Mouse (Mus musculus) ES-Bruce4 (cell line): Measurements from ENCODE around the gene Brsk1. TPM values are rescaled to one million over a fixed set of nuclear protein-coding genes. Genes with fewer than 3 reads are reported as not detected.
A peak's percentile ranks its signal among the peaks of the same experiment; 100 is the strongest.

Experiments used
- H3K27ac ChIP-seq: 2 replicates; pipeline ENCODE4 v1.5.1; 2012; ENCODE audit warnings: low read length, inconsistent platforms; ENCODE audit not compliant: insufficient read depth
- H3K27me3 ChIP-seq: 2 replicates; pipeline ENCODE4 v1.6.1; 2012; ENCODE audit warnings: mild to moderate bottlenecking, low read length, inconsistent platforms; ENCODE audit not compliant: control insufficient read depth, poor library complexity, insufficient read depth, severe bottlenecking
- H3K36me3 ChIP-seq: 2 replicates; pipeline ENCODE4 v1.6.1; 2012; ENCODE audit warnings: inconsistent platforms, mild to moderate bottlenecking, low read length, moderate library complexity; ENCODE audit not compliant: control insufficient read depth, poor library complexity, insufficient read depth, severe bottlenecking
- H3K4me1 ChIP-seq: one replicate; pipeline ENCODE4 v1.8.1; 2011; ENCODE audit warnings: low read length; ENCODE audit not compliant: control insufficient read depth, insufficient read depth
- H3K4me3 ChIP-seq: 2 replicates; pipeline ENCODE4 v1.5.1; 2011; ENCODE audit warnings: low read depth, mild to moderate bottlenecking, low read length
- H3K9ac ChIP-seq: 2 replicates; pipeline ENCODE4 v1.6.1; 2012; ENCODE audit warnings: low read depth, mild to moderate bottlenecking, inconsistent platforms; ENCODE audit not compliant: poor library complexity, severe bottlenecking
- H3K9me3 ChIP-seq: replicated peaks from 2 replicates; pipeline ENCODE4 v1.6.1; 2012; ENCODE audit warnings: mild to moderate bottlenecking, low read length, inconsistent platforms; ENCODE audit not compliant: control insufficient read depth, poor library complexity, insufficient read depth, severe bottlenecking
- CTCF ChIP-seq: IDR thresholded peaks from one replicate; pipeline ENCODE4 v1.8.1; 2011; ENCODE audit warnings: low read depth, low read length
- EP300 ChIP-seq: IDR thresholded peaks from 2 replicates; pipeline ENCODE4 v1.6.1; 2011; ENCODE audit warnings: low read depth, low read length; ENCODE audit not compliant: insufficient read depth
- POLR2A ChIP-seq: IDR thresholded peaks from one replicate; pipeline ENCODE4 v1.8.1; 2011; ENCODE audit warnings: low read length; ENCODE audit not compliant: insufficient read depth
- polyA plus RNA-seq: library from polyadenylated mRNA; stranded (reverse); fragments of >200 nt; gene quantifications from 2 replicates; pipeline ENCODE4 v1.2.4, GENCODE M21; 2011; ENCODE audit warnings: low read depth; ENCODE audit not compliant: missing spikeins, insufficient read depth, insufficient read length

Brsk1 gene
- polyA plus RNA-seq, 1 experiment = 10.9 TPM

DNA sequence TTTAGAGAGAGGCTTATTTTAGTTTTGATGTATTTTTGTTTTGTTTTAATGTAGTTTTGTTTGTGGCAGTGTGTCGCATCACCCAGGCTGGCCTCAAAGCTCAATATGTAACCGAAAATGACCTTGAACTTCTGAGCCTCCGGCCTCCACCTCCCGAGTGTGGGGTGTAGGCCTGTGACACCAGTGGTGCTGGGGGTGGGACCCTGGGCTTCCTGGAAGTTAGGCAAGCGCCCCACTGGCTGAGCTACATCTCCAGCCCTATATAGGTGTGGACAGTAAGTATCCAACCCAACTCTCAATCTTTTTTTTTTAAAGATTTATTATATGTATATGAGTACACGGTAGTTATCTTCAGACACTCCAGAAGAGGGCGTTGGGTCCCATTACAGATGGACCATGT, 12.8 kb downstream of the Brsk1 start:
- H3K27ac ChIP-seq = peak overlapping the region; percentile 74
- no peaks in the 10 kb centered on the region for H3K27me3 ChIP-seq
- H3K9me3 ChIP-seq = no peaks in the 10 kb centered on the region
- no peaks in the 10 kb centered on the region; the same call in 1 of the 2 replicates for H3K36me3 ChIP-seq
- H3K4me3 ChIP-seq = no peak overlapping the region
- H3K4me1 ChIP-seq = peaks cover 2% of the 10 kb centered on the region
- no peak for TF ChIP-seq EP300
- no peak for TF ChIP-seq CTCF
- TF ChIP-seq POLR2A = no peak
- no peak overlapping the region for H3K9ac ChIP-seq

DNA sequence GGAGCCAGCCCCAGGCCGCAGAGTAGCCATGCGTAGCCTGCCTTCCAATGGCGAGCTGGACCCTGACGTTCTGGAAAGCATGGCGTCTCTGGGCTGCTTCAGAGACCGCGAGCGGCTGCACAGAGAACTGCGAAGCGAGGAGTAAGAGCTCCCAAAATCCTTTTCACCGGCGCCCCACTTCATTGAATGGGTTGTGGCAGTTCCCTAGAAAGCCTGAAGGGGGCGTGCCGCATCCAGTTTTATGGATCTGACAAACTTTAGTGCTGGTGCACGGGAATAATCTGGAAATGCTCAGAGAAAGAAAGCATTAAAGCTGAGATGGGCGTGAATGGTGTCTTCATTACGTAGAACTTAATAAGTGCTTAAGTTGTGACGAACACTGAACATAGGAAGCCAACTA, 14.7 kb downstream of the Brsk1 start:
- H3K9ac ChIP-seq = peak overlapping the region; percentile 82
- H3K4me3 ChIP-seq = peak overlapping the region; percentile 81
- H3K27me3 ChIP-seq = no peaks in the 10 kb centered on the region
- peaks cover 2% of the 10 kb centered on the region for H3K4me1 ChIP-seq
- H3K9me3 ChIP-seq = no peaks in the 10 kb centered on the region
- H3K36me3 ChIP-seq = peaks cover 5% of the 10 kb centered on the region
- TF ChIP-seq POLR2A (no peak), CTCF (peak; percentile 46)
- peak overlapping the region; percentile 38 for H3K27ac ChIP-seq

DNA sequence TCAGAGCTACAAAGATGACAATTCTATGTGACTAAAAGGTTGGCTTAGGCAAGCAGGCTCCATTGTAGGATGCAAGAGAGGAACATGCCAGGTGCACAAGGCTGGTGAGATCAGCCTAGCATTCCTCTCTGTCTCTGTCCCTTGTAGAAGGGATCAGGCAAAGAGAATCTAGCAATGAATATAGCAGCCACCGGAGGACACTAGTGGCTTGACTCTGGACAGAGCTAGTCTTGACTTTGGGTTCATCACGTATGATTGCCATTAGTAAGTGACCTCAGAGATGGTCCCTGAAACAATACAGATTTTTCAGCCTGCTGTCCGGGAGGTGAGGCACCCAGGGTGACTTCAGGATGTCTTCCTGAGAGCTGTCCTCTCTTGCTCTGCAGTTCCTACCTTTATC, 22.2 kb downstream of the Brsk1 start:
- H3K9me3 ChIP-seq = no peaks in the 10 kb centered on the region
- no peaks in the 10 kb centered on the region for H3K27me3 ChIP-seq
- peaks cover 14% of the 10 kb centered on the region for H3K36me3 ChIP-seq
- no peak for TF ChIP-seq POLR2A
- H3K4me1 ChIP-seq = no peaks in the 10 kb centered on the region
- H3K27ac ChIP-seq = no peak overlapping the region
- no peak overlapping the region for H3K9ac ChIP-seq
- H3K4me3 ChIP-seq = no peak overlapping the region

DNA sequence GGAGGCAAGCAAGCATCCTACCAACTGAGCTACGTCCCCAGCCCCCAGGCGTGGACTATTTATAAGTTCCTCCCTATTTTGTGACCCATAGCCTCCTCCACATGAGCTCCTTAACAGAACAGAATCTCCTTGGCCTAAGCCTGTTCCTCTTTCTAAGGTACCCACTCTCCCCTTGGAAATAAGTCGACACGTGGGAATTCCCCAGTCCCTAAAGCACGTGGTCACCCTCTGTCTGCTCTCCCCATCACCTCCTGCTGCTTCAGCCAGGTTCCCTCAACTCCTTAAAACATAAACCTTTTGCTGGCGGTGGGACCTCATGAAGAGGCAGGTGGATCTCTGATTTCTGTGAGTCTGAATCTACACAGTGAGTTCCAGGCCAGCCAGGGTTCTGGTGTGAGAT, 26.6 kb downstream of the Brsk1 start:
- Histone ChIP-seq H3K27ac (no peak overlapping the region), H3K9me3 (no peaks in the 10 kb centered on the region), H3K36me3 (peaks cover 3% of the 10 kb centered on the region; the same call in 1 of the 2 replicates), H3K27me3 (no peaks in the 10 kb centered on the region), H3K4me1 (no peaks in the 10 kb centered on the region), H3K9ac (no peak overlapping the region), H3K4me3 (no peak overlapping the region)
- TF ChIP-seq EP300 (no peak), CTCF (no peak), POLR2A (no peak)

DNA sequence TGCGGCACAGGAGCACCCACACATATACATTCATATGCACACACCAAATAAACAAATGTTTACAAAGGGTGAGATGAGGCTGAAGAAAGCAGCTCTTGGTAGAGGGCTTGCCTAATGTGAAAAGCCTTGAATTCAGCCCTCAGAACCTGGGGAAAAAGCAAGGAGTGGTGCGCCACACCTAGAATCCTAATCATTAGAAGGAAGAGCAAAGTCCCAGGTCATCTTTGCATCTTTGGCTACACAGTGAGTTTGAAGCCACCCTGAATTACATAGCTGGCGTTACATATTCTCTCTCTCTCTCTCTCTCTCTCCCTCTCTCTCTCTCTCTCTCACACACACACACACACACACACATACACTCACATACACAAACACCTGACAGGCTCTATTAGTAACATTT, 28.9 kb downstream of the Brsk1 start:
- TF ChIP-seq EP300 (no peak), CTCF (no peak), POLR2A (no peak)
- Histone ChIP-seq H3K4me3 (no peak overlapping the region), H3K36me3 (peaks cover under 1% of the 10 kb centered on the region; the same call in 1 of the 2 replicates), H3K27me3 (no peaks in the 10 kb centered on the region), H3K9me3 (no peaks in the 10 kb centered on the region), H3K27ac (no peak overlapping the region), H3K9ac (no peak overlapping the region), H3K4me1 (no peaks in the 10 kb centered on the region)

DNA sequence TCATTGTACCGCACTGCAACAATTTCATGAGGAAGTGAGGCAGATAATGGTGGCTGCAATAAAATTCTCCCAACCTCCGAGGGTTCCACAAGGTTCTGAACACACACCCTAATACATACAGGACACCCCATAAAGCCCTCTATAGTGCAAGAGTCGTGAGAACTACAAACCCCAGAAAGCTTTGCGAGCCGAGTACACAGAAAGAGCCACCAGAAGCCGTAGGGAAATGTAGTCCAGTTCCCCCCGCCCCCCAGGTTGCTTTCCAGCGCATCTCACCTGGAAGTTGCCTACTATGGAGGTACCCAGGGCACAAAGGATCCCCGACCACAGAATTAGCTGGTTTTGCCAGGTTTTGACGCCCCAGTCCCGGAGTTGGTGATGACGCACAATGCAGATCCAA, 33.1 kb downstream of the Brsk1 start:
- H3K9ac ChIP-seq = no peak overlapping the region
- no peaks in the 10 kb centered on the region for H3K27me3 ChIP-seq
- H3K9me3 ChIP-seq = no peaks in the 10 kb centered on the region
- no peaks in the 10 kb centered on the region for H3K36me3 ChIP-seq
- H3K4me1 ChIP-seq = no peaks in the 10 kb centered on the region
- TF ChIP-seq POLR2A (no peak), CTCF (no peak), EP300 (no peak)
- H3K27ac ChIP-seq = no peak overlapping the region
- H3K4me3 ChIP-seq = no peak overlapping the region

DNA sequence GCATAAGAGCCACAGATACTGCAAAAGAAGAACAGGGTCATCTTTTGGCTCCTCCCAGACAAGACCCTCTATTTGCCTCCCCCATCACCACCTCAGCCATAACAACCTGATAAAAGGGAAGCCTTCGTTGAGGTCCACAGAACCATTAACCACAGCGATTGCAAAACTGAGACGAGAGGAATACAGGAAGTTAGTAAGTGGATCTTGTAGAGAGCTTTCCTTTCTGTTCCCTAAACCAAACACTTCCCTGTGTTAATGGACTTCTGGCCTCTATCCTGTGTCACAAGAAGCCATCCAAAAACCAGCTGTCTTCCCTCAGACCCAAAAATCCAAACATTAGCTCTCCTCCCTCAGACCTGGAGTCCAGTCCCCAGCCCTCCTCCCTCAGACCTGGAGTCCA, 34.0 kb downstream of the Brsk1 start:
- no peak for TF ChIP-seq EP300
- TF ChIP-seq POLR2A = no peak
- TF ChIP-seq CTCF = no peak
- Histone ChIP-seq H3K9ac (no peak overlapping the region), H3K27ac (no peak overlapping the region), H3K4me1 (no peaks in the 10 kb centered on the region), H3K27me3 (no peaks in the 10 kb centered on the region), H3K9me3 (no peaks in the 10 kb centered on the region), H3K36me3 (no peaks in the 10 kb centered on the region), H3K4me3 (no peak overlapping the region)
